Mouse (Mus musculus) hindbrain, embryonic 13.5 days (tissue): ENCODE data around the gene Zfp811. TPM values are rescaled to one million over a fixed set of nuclear protein-coding genes. Genes with fewer than 3 reads are reported as not detected.

Experiments used
- ATAC-seq: fragments of 200-750 bp; cut with Nextera tagmentation; 2 replicates; pipeline ENCODE4 v1.8.0; 2017; ENCODE audit warnings: moderate TSS enrichment; ENCODE audit not compliant: low FRiP score
- H3K27ac ChIP-seq: fragments of 300-500 bp; sonication (generic); 2 replicates; pipeline ENCODE4 v1.5.1; 2015; ENCODE audit warnings: inconsistent platforms, mild to moderate bottlenecking, moderate library complexity
- H3K27me3 ChIP-seq: fragments of 300-500 bp; sonication (generic); 2 replicates; pipeline ENCODE4 v1.6.1; 2015; ENCODE audit warnings: mild to moderate bottlenecking, inconsistent platforms
- H3K36me3 ChIP-seq: fragments of 300-500 bp; sonication (generic); 2 replicates; pipeline ENCODE4 v1.6.1; 2015; ENCODE audit warnings: mild to moderate bottlenecking, inconsistent platforms
- H3K4me1 ChIP-seq: fragments of 300-500 bp; sonication (generic); replicated peaks from 2 replicates; pipeline ENCODE4 v1.6.1; 2015; ENCODE audit warnings: inconsistent platforms
- H3K4me2 ChIP-seq: fragments of 300-500 bp; sonication (generic); 2 replicates; pipeline ENCODE4 v1.6.1; 2015; ENCODE audit warnings: inconsistent platforms, mild to moderate bottlenecking, moderate library complexity
- H3K4me3 ChIP-seq: fragments of 300-500 bp; sonication (generic); 2 replicates; pipeline ENCODE4 v1.5.1; 2015; ENCODE audit warnings: mild to moderate bottlenecking, inconsistent platforms
- H3K9ac ChIP-seq: fragments of 300-500 bp; sonication (generic); 2 replicates; pipeline ENCODE4 v1.6.1; 2015; ENCODE audit warnings: mild to moderate bottlenecking, inconsistent platforms
- H3K9me3 ChIP-seq: fragments of 300-500 bp; sonication (generic); 2 replicates; pipeline ENCODE4 v1.6.1; 2016; ENCODE audit warnings: inconsistent platforms
- WGBS: fragments of 180-500 bp; shearing (Covaris S2); methylation state at CpG from one replicate; pipeline ENCODE4 v1.1.7; 2015; 5-methylcytosine and 5-hydroxymethylcytosine counted together
- polyA plus RNA-seq: library from polyadenylated mRNA; unstranded; fragments of >200 nt; fragmentation: Nextera tagmentation; extraction: Ambion mirVana; gene quantifications from 2 replicates; pipeline ENCODE4 v1.2.1, GENCODE M21; 2015

The Zfp811 gene
- polyA plus RNA-seq, 1 experiment from 2014 or later = 63.9 TPM

DNA sequence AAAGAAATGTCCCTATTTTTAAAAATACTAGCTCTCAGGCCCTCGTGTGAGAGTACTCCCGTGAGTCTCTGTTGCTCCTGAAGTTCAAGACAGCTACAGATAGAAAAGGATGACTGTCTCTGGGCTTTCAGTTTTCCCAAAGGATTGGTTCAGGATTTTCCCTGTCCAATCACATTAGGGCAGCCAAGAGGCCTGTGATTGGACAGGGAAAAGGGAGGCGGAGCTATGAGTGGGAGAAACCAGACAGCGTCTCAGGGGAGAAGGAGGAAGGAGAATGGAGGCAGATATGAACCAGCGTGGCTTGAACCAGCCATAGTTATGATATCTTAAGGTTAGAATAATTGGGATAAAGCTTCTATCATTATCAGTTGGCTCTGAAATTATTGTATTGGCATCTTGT, 59.1 kb downstream of the Zfp811 start:
- Histone ChIP-seq H3K4me1 (0 out of 2 replicates have a peak, but pooled peaks cover 7% of the 10 kb centered on the region), H3K36me3 (no peaks in the 10 kb centered on the region), H3K9ac (no peak overlapping the region), H3K27ac (no peak overlapping the region), H3K4me3 (no peak overlapping the region), H3K9me3 (no peaks in the 10 kb centered on the region), H3K4me2 (no peak overlapping the region), H3K27me3 (no peaks in the 10 kb centered on the region)
- 57% methylated on average over 5 of the region's 5 CpGs for WGBS
- no peak for ATAC-seq

Other genes starting within 250 kb of the Zfp811 start
- 1.1 TPM in 1 of 2 replicates, not detected in the other for gene Cyp4f37, start 188.6 kb downstream of the Zfp811 start, polyA plus RNA-seq
- gene Cyp4f40, start 151.0 kb downstream of the Zfp811 start, polyA plus RNA-seq = not detected in 2 replicates
- gene Cyp4f15, start 124.3 kb downstream of the Zfp811 start, polyA plus RNA-seq = 1.8 and 2.0 TPM in 2 replicates
- 43.7 and 46.1 TPM in 2 replicates for gene Zfp871, start 21.6 kb downstream of the Zfp811 start, polyA plus RNA-seq
- 20.1 and 22.2 TPM in 2 replicates for gene Zfp799, start 20.3 kb upstream of the Zfp811 start, polyA plus RNA-seq
- 7.4 and 7.8 TPM in 2 replicates for gene Zfp870, start 81.7 kb upstream of the Zfp811 start, polyA plus RNA-seq
- gene Cyp4f14, start 107.4 kb upstream of the Zfp811 start, polyA plus RNA-seq = not detected in 2 replicates
- gene Cyp4f13, start 137.5 kb upstream of the Zfp811 start, polyA plus RNA-seq = 9.5 and 10.9 TPM in 2 replicates
- gene Zfp472, start 155.9 kb upstream of the Zfp811 start, polyA plus RNA-seq = 8.5 and 8.8 TPM in 2 replicates
- gene Zfp952, start 183.2 kb upstream of the Zfp811 start, polyA plus RNA-seq = 19.8 and 22.7 TPM in 2 replicates
- gene Zfp763, start 223.5 kb upstream of the Zfp811 start, polyA plus RNA-seq = 25.5 and 26.5 TPM in 2 replicates